In the genomic region with DNA sequence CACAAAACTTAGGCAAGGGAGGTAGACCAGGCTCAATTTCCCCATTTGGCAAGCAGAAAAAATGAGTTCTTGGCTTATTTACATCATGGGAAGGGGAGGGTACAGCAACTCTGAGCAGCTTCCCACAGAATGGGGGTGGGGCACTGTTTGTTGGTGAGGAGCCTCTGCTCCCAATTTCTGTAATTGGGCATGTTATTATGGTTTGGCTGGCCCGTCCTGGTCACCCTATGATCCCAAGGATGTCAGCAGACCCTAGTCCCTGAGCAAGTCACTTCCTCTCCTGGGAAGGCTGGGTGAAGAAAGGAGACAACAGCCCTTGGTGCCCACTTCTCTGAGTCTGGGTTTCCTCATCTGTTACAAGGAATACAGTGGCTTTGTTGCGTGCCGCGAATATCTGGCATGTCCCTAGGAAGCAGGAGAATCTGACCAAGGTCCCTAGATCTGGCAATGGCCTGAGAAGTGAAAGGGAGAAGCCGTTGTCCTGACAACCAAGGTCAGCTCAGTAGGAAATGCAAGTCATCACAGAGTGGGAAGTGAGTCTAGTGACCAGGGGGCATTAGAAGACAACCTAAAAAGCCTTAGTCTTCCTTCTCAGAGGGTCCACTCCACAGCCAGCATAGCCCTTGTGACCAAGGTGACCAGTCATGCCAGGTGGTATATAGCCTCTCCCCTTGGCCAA, we compare ENCODE assay signal across 14 mouse cellular contexts. TPM values are rescaled to one million over a fixed set of nuclear protein-coding genes. Genes with fewer than 3 reads are reported as not detected.
DNase-seq lines count a peak whose midpoint lies in the region; ATAC-seq and TF ChIP-seq lines count a peak whose summit lies in the region.
"Had no signal": no experiment of that assay in that cellular context is flagged by ENCODE, and none has a peak within 500 bp of the region (broad histone marks: within the 10 kb centered on the region; RNA-seq: fewer than 3 reads in every experiment).

No protein-coding gene starts in this region.

- H3K36me3 ChIP-seq in heart, embryonic 11.5 days (ENCODE audit: control insufficient read depth, insufficient read depth, low read length): no peaks in the 10 kb centered on the region
- no peaks in the 10 kb centered on the region for H3K36me3 ChIP-seq in intestine, postnatal 0 days (ENCODE audit: control insufficient read depth, insufficient read depth)
- H3K36me3 ChIP-seq: stomach, embryonic 15.5 days had no signal

- ATAC-seq in heart, embryonic 11.5 days (replicated peaks; ENCODE audit: insufficient number of reproducible peaks, low FRiP score, low TSS enrichment): no peak
- ATAC-seq in intestine, postnatal 0 days: peak; percentile 16; the same call in 1 of the 2 replicates
- ATAC-seq in neutrophil, adult 5-6 weeks (ENCODE audit: extremely low read depth, insufficient number of reproducible peaks, low FRiP score, poor library complexity, severe bottlenecking): peak; percentile 33

- no peaks in the 10 kb centered on the region for H3K9me3 ChIP-seq in heart, embryonic 11.5 days (replicated peaks; ENCODE audit: control insufficient read depth, low read length)
- no peaks in the 10 kb centered on the region for H3K9me3 ChIP-seq in intestine, postnatal 0 days (ENCODE audit: control insufficient read depth)
- H3K9me3 ChIP-seq: stomach, embryonic 15.5 days had no signal

- H3K4me2 ChIP-seq in heart, embryonic 11.5 days: no peak overlapping the region; the same call in 1 of the 2 replicates
- no peak overlapping the region for H3K4me2 ChIP-seq in intestine, postnatal 0 days (replicated peaks; ENCODE audit: low read depth)
- H3K4me2 ChIP-seq: lung, embryonic 14.5 days; stomach, embryonic 15.5 days had no signal

- DNase-seq in heart, adult 11 months: peak; percentile 95
- peak; percentile 64 for DNase-seq in ovary, adult 18-20 months (ENCODE audit: low spot score)
- DNase-seq in ovary, postnatal 10 days (ENCODE audit: low spot score): no peak
- no peak for DNase-seq in retina, postnatal 1 day
- DNase-seq in natural killer cell, adult 2 months (ENCODE audit: low spot score in 2 of 2): no peak
- DNase-seq: gastrocnemius, postnatal 10 days; heart, postnatal 36 days; lung, embryonic 14.5 days had no signal

- H3K27me3 ChIP-seq in heart, embryonic 11.5 days (ENCODE audit: control insufficient read depth, insufficient read depth, low read length): peaks cover 39% of the 10 kb centered on the region
- peaks cover 11% of the 10 kb centered on the region; the same call in 1 of the 2 replicates for H3K27me3 ChIP-seq in intestine, postnatal 0 days (replicated peaks; ENCODE audit: control insufficient read depth, insufficient read depth, low read length)

- H3K4me3 ChIP-seq in heart, embryonic 11.5 days (ENCODE audit: low read depth, low read length): no peak overlapping the region
- no peak overlapping the region for H3K4me3 ChIP-seq in intestine, postnatal 0 days (ENCODE audit: low read depth, low read length)
- H3K4me3 ChIP-seq: erythroblast, embryonic 14.5 days; myocyte; stomach, embryonic 15.5 days had no signal

- no peak overlapping the region for H3K27ac ChIP-seq in heart, embryonic 11.5 days (ENCODE audit: low read depth, low read length)
- H3K27ac ChIP-seq in intestine, postnatal 0 days (ENCODE audit: low read depth, low read length): peak overlapping the region; percentile 71
- H3K27ac ChIP-seq: stomach, embryonic 15.5 days had no signal

- 68% methylated on average over 5 of the region's 5 CpGs for WGBS in heart, embryonic 11.5 days (ENCODE audit: insufficient replicate concordance)
- WGBS in intestine, postnatal 0 days: 44% methylated on average over 5 of the region's 5 CpGs

- peaks cover 20% of the 10 kb centered on the region for H3K4me1 ChIP-seq in heart, embryonic 11.5 days (ENCODE audit: control insufficient read depth, insufficient read depth, low read length)
- H3K4me1 ChIP-seq in intestine, postnatal 0 days (replicated peaks; ENCODE audit: control insufficient read depth, insufficient read depth, low read length): peaks cover 20% of the 10 kb centered on the region

- no peak overlapping the region for H3K9ac ChIP-seq in heart, embryonic 11.5 days (ENCODE audit: low read depth, low read length)
- no peak overlapping the region for H3K9ac ChIP-seq in intestine, postnatal 0 days (ENCODE audit: low read depth, low read length)
- H3K9ac ChIP-seq: lung, embryonic 14.5 days; stomach, embryonic 15.5 days had no signal

- TF ChIP-seq CTCF in intestine, postnatal 0 days (IDR thresholded peaks at IDR 0.05; ENCODE audit: low read depth): no peak

RNA-seq across cellular contexts. Expression of a gene that starts 4.9 kb away (rescaled TPM):
- polyA plus RNA-seq in heart, embryonic 11.5 days (2014; fragmentation: Nextera tagmentation; extraction: Ambion mirVana): 7.7 and 11.2 TPM in 2 replicates
- polyA plus RNA-seq in intestine, postnatal 0 days (2015; fragmentation: Nextera tagmentation; extraction: Ambion mirVana): 10.5 and 10.8 TPM in 2 replicates
- 347 and 441 TPM in 2 replicates for total RNA-seq in neutrophil, adult 5-6 weeks (2017)

RNA-seq across cellular contexts. Expression of a gene that starts 20.5 kb away (rescaled TPM):
- polyA plus RNA-seq in heart, embryonic 11.5 days (2014; fragmentation: Nextera tagmentation; extraction: Ambion mirVana): 11.3 and 11.6 TPM in 2 replicates
- polyA plus RNA-seq in intestine, postnatal 0 days (2015; fragmentation: Nextera tagmentation; extraction: Ambion mirVana): 163 and 172 TPM in 2 replicates
- 0.61 TPM in 1 of 2 replicates, not detected in the other for total RNA-seq in neutrophil, adult 5-6 weeks (2017)

RNA-seq across cellular contexts. Expression of a gene that starts 30.8 kb away (rescaled TPM):
- polyA plus RNA-seq in heart, embryonic 11.5 days (2014; fragmentation: Nextera tagmentation; extraction: Ambion mirVana): 0.50 TPM in 1 of 2 replicates, not detected in the other
- 2.2 and 2.8 TPM in 2 replicates for polyA plus RNA-seq in intestine, postnatal 0 days (2015; fragmentation: Nextera tagmentation; extraction: Ambion mirVana)
- total RNA-seq in neutrophil, adult 5-6 weeks (2017): not detected in 2 replicates
- total RNA-seq: heart, postnatal 36 days had no signal
- polyA plus RNA-seq: erythroblast, embryonic 14.5 days; myocyte had no signal

RNA-seq across cellular contexts. Expression of a gene that starts 48.3 kb away (rescaled TPM):
- 5.5 and 6.2 TPM in 2 replicates for polyA plus RNA-seq in heart, embryonic 11.5 days (2014; fragmentation: Nextera tagmentation; extraction: Ambion mirVana)
- 7.3 and 8.6 TPM in 2 replicates for polyA plus RNA-seq in intestine, postnatal 0 days (2015; fragmentation: Nextera tagmentation; extraction: Ambion mirVana)
- not detected in 2 replicates for total RNA-seq in neutrophil, adult 5-6 weeks (2017)
- polyA plus RNA-seq: erythroblast, embryonic 14.5 days had no signal

RNA-seq across cellular contexts. Expression of a gene that starts 59.8 kb away (rescaled TPM):
- 25.4 and 33.2 TPM in 2 replicates for polyA plus RNA-seq in heart, embryonic 11.5 days (2014; fragmentation: Nextera tagmentation; extraction: Ambion mirVana)
- polyA plus RNA-seq in intestine, postnatal 0 days (2015; fragmentation: Nextera tagmentation; extraction: Ambion mirVana): 26.4 and 27.2 TPM in 2 replicates
- total RNA-seq in neutrophil, adult 5-6 weeks (2017): 3.1 and 4.8 TPM in 2 replicates

Comparison
In these comparisons a context has a peak if more than half of its experiments do, and no peak if none do; other contexts are left out.
1. DNase-seq: peak in heart, adult 11 months (single experiment) and ovary, adult 18-20 months (single experiment); none in ovary, postnatal 10 days (single experiment), retina, postnatal 1 day (single experiment) and natural killer cell, adult 2 months (0 of 2).
2. RNA of a gene that starts 20.5 kb away (polyA plus RNA-seq): 163 to 172 TPM in intestine, postnatal 0 days; 11.3 to 11.6 TPM in heart, embryonic 11.5 days; every median in the first group is over 10 times any median in the second.